9 mouse cellular contexts compared by ENCODE assay signal in genomic region chr5:38532084-38532483, GRCm38 (mm10). TPM values are rescaled to one million over a fixed set of nuclear protein-coding genes. Genes with fewer than 3 reads are reported as not detected.
DNase-seq lines count a peak whose midpoint lies in the region; ATAC-seq and TF ChIP-seq lines count a peak whose summit lies in the region.
"Had no signal": no experiment of that assay in that cellular context is flagged by ENCODE, and none has a peak within 500 bp of the region (broad histone marks: within the 10 kb centered on the region; RNA-seq: fewer than 3 reads in every experiment).

No protein-coding gene starts in this region.

- no peak overlapping the region for H3K27ac ChIP-seq in thymus, adult 2 months (ENCODE audit: control insufficient read depth, insufficient read depth, low read length)
- H3K27ac ChIP-seq: limb, embryonic 15.5 days had no signal

- H3K36me3 ChIP-seq in thymus, adult 2 months (ENCODE audit: control insufficient read depth, insufficient read depth, low read length), result peaks cover 92% of the 10 kb centered on the region

- WGBS in thymus, adult 2 months, result 92% methylated on average over 4 of the region's 4 CpGs

- no peak for TF ChIP-seq POLR2A in thymus, adult 2 months (IDR thresholded peaks at IDR 0.05; ENCODE audit: control insufficient read depth, extremely low read depth, insufficient read depth, low read length, poor library complexity)

- peak; percentile 17 for DNase-seq in adrenal gland, adult 2 months
- DNase-seq in adrenal gland, postnatal 4 days (ENCODE audit: low spot score in 2 of 2), result no peak
- DNase-seq in adrenal gland, postnatal 14 days, result peak; percentile 69
- DNase-seq in frontal cortex, postnatal 36 days (ENCODE audit: low spot score in 2 of 2), result peak; percentile 39 to 62
- DNase-seq in left cerebral cortex, postnatal 10 days (ENCODE audit: extremely low spot score in 1 of 2, low spot score in 2 of 2), result peak; percentile 54 to 59
- DNase-seq in thymus, adult 2 months, result no peak
- DNase-seq in gastrocnemius, postnatal 36 days, result no peak

- ATAC-seq in monocyte, adult 5-6 weeks (replicated peaks; ENCODE audit: insufficient number of reproducible peaks, low FRiP score, low TSS enrichment, poor library complexity, severe bottlenecking), result no peak

- H3K4me1 ChIP-seq in thymus, adult 2 months (replicated peaks; ENCODE audit: control insufficient read depth, insufficient read depth, low read length), result no peaks in the 10 kb centered on the region
- H3K4me1 ChIP-seq: limb, embryonic 15.5 days had no signal

- intact Hi-C loops in left cerebral cortex, postnatal 10 days (cut with DNase I), result no loop called here
- intact Hi-C loops in gastrocnemius, postnatal 36 days (cut with DNase I), result no loop called here

- no peak for TF ChIP-seq CTCF in thymus, adult 2 months (IDR thresholded peaks at IDR 0.05; ENCODE audit: borderline replicate concordance, control insufficient read depth, extremely low read depth, insufficient read depth, low read length, poor library complexity)

- no peak overlapping the region for H3K4me3 ChIP-seq in thymus, adult 2 months (ENCODE audit: control insufficient read depth, insufficient read depth, low read length)
- H3K4me3 ChIP-seq: limb, embryonic 15.5 days had no signal

- H3K27me3 ChIP-seq in thymus, adult 2 months (ENCODE audit: control insufficient read depth, insufficient read depth, low read length), result no peaks in the 10 kb centered on the region
- H3K27me3 ChIP-seq: limb, embryonic 15.5 days had no signal

RNA-seq across cellular contexts. Expression of gene Slc2a9, which starts 29.1 kb away (rescaled TPM):
- 1 to 10 TPM; 1.3 to 2.1 TPM for total RNA-seq in adrenal gland, adult 2 months (2021)
- polyA plus RNA-seq in adrenal gland, adult 2 months (2012; rRNA removed), result 2.3 and 2.8 TPM in 2 replicates
- total RNA-seq in adrenal gland, postnatal 4 days (2021), result 1 to 10 TPM; 7.4 to 8.1 TPM
- total RNA-seq in adrenal gland, postnatal 14 days (2021), result 2.7 and 5.9 TPM in 2 replicates
- total RNA-seq in left cerebral cortex, postnatal 10 days (2021), result 1 to 10 TPM; 1.1 to 1.2 TPM
- polyA plus RNA-seq in thymus, adult 2 months (2012; rRNA removed), result 6.5 and 9.0 TPM in 2 replicates
- total RNA-seq in monocyte, adult 5-6 weeks (2017), result 10.6 to 16.0 TPM (median 11.7 TPM) in 3 replicates
- under 1 TPM; 0.44 to 0.59 TPM for total RNA-seq in gastrocnemius, postnatal 36 days (2021)

RNA-seq across cellular contexts. Expression of gene Wdr1, which starts 30.9 kb away (rescaled TPM):
- 100 to 1,000 TPM; 149 to 155 TPM for total RNA-seq in adrenal gland, adult 2 months (2021)
- polyA plus RNA-seq in adrenal gland, adult 2 months (2012; rRNA removed), result 62.9 and 65.8 TPM in 2 replicates
- 100 to 1,000 TPM; 128 to 133 TPM for total RNA-seq in adrenal gland, postnatal 4 days (2021)
- 122 and 146 TPM in 2 replicates for total RNA-seq in adrenal gland, postnatal 14 days (2021)
- total RNA-seq in left cerebral cortex, postnatal 10 days (2021), result 100 to 1,000 TPM; 215 to 224 TPM
- polyA plus RNA-seq in thymus, adult 2 months (2012; rRNA removed), result 272 and 306 TPM in 2 replicates
- 370 to 434 TPM (median 393 TPM) in 3 replicates for total RNA-seq in monocyte, adult 5-6 weeks (2017)
- total RNA-seq in gastrocnemius, postnatal 36 days (2021), result 10 to 100 TPM; 54.1 to 58.0 TPM

Comparison
In these comparisons a context has a peak if more than half of its experiments do, and no peak if none do; other contexts are left out.
1. DNase-seq: peak in adrenal gland, adult 2 months (single experiment), adrenal gland, postnatal 14 days (single experiment), frontal cortex, postnatal 36 days (2 of 2) and left cerebral cortex, postnatal 10 days (2 of 2); none in adrenal gland, postnatal 4 days (0 of 2), thymus, adult 2 months (single experiment) and gastrocnemius, postnatal 36 days (0 of 2).